Mouse (Mus musculus): ENCODE data around the gene Dgkq.

Dgkq gene

DNA sequence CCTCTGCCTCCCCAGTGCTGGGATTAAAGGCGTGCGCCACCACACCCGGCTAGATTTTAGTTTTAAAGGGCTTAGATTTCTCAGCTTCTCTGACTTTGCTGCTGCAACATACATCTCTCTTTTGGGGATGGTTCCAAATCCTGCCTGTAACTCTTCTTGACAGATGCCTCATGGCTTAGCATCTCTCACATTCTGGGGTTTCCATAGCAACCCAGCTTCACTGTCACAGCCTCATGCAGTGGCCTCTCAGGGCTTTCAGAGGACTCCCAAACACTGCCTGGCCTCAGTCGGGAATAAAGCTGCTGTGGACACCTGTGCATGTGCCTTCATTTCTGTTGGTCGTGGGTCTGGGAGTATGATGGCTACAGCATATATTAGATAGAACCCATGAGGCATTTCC lies 19.6 kb upstream of the Dgkq start:
- DNase-seq (ENCODE audit: extremely low spot score, low read depth, low spot score): no peak

GRCm38 (mm10) chr5:108680871-108681270 lies 11.4 kb upstream of the Dgkq start:
- DNase-seq (ENCODE audit: extremely low spot score, low read depth, low spot score): no peak

GRCm38 (mm10) chr5:108679909-108680308 lies 10.4 kb upstream of the Dgkq start:
- no peak for DNase-seq (ENCODE audit: extremely low spot score, low read depth, low spot score)

DNA sequence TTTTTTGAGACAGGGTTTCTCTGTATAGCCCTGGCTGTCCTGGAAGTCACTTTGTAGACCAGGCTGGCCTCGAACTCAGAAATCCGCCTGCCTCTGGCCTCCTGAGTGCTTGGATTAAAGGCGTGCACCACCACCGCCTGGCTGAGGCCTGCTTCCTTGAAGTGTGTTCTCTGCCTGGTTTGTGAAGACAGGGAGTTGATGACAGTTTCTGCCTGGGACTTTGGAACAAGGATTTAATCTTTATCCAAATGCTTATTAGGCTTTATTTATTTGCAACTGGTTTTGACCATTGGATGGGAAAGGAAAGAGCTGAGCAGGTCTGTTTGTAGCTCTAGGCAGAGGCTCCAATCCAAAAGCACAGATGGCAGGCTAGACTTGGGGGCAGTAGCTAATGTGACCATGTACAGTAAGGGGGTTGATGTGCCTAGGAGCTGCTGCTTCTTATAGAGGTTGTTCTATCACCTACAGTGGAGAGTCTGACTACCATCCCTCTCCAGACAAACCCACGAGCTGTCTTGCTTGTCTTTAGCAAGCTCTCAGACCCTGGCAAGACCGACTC lies 8.9 kb upstream of the Dgkq start:
- DNase-seq (ENCODE audit: extremely low spot score, low read depth, low spot score): no peak

DNA sequence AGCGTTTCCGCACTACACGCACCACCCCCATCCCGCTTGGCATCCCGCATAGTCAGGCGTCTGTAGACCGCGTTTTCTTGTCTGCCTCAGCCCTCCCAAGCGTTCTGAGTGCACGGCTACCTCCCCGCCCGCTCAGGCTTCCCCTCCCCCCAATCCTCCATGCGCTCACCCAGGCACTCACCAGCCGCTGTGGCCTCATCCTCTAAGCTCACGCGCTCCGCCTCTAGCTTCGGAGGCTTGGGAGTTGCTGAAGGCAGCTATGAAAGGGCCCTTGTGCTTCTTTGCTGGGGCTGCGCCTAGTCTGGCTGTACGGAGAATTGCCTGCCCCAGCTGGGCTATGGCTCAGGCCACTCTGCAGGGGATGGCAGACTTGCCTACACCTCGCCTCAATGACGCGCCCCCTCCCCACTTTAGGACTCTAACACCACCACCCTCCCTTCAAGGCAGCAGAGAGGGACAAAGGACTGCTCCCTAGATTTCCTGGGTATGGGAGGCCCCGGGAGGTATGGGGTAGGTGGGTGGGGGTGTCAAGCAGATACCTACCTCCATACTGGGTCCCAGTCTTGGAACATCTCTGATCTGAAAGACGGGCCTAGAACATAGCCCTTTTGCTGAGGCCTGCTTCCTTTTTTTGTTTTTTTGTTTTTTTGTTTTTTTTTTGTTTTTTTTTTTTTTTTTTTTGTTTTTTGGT lies 8.3 kb upstream of the Dgkq start:
- DNase-seq (ENCODE audit: extremely low spot score, low read depth, low spot score): no peak

DNA sequence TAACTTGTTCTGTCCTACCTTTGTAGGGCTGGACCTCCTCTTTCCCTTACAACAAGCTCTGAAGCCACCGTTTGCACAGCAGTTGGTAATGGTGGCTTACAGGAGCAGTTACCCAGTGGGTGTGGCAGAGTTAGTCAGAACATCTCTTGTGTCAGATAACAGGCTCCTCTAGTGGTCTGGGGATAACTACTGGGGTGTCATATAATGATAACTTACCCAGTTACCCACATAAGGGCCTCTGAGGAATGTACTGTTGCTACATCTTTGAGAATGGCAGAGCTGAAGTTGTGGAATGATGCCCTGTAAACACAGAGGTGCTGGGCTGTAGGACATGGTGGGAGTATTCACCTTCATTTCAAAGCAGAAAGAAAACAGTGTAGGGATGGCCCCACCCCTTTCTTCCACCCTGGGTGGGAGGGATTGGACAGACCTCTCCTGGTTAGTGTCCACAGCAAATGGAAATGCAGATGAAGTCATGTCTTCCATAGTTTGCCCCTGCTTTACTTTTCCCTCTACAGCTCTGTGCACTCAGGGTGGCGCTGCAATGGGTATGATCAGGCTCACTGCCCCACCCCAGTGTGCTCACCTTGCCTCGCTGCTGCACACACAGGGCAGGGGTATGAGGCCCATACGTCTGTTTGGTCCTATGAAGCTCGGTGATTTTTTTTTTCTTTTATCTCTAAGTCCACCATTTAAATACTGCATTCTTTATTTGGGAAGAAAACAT lies 7.5 kb upstream of the Dgkq start:
- no peak for DNase-seq (ENCODE audit: extremely low spot score, low read depth, low spot score)

GRCm38 (mm10) chr5:108675251-108675816 lies 5.9 kb upstream of the Dgkq start, which contains the start of gene Slc26a1:
Gene Slc26a1, minus strand, starts transcription at chr5:108675569.
- no peak for DNase-seq (ENCODE audit: extremely low spot score, low read depth, low spot score)

- no peak for DNase-seq (ENCODE audit: extremely low spot score, low read depth, low spot score)
These were observed 5.2 kb upstream of the Dgkq start for GRCm38 (mm10) chr5:108674624-108675023.

DNA sequence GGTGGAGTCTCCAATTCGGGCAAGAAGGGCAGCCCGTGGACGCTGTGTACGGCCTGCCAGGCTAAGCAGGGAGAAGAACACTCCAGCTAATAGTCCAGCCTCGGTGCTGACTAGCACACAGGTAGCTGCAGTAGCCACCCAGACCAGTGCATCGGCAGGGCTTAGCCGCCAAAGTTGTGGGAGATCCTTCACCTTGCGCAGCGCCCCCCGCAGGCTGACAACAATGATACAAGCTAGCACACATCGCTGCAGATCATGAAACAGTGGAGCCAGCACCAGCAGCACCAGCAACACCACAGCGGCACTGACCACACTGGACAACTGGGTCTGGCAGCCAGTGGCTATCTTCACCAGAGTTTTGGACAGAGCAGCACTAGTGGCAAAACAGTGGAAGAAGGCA lies 2.3 kb upstream of the Dgkq start:
- DNase-seq (ENCODE audit: extremely low spot score, low read depth, low spot score): no peak

- no peak for DNase-seq (ENCODE audit: extremely low spot score, low read depth, low spot score)
These were observed 1.3 kb upstream of the Dgkq start for GRCm38 (mm10) chr5:108670785-108671184.

DNA sequence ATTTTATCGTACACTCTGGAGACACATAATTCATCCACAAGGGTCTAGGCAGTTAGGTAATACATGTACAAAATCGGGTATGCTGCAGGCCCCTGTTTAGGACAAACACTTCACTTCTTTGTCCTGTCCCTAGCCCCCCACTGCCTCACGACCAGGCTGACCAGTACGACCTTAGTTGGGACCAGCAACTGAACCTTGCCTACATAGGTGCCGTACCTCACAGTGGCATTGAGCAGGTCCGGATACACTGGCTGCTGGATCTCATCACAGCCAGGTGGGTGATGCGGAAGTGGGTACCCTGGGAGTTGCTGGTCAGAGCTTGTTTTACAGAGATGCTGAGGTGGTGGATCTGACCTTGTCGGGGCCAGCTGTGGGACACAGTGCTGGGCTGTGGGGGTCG lies 514 bp upstream of the Dgkq start:
- DNase-seq (ENCODE audit: extremely low spot score, low read depth, low spot score): no peak

DNA sequence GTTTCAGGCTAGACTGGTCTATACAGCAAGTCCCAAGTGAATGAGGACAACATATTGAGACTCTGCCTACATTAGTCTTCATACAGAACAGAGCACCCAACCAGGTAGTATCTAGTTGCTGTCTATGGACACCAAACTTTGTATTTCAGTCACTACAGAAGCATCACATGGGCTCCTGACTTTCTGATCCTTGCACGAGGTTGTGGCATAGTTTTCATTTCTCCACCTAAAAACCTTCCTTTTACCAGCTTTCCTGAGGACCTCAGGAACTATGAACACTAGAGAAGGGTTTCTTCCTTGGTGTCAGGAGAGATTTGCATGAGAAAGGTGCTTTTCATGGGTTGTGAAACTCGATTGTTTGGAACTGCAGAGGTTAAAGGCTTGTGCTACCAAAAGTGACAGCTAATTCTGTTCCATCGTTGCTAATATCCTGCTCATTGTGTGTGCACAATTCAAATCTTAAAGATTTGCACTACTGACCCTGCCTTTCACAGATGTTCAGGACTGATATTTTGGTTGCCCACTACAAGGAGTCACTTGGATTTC lies 1.0 kb downstream of the Dgkq start:
- DNase-seq (ENCODE audit: extremely low spot score, low read depth, low spot score): no peak

DNA sequence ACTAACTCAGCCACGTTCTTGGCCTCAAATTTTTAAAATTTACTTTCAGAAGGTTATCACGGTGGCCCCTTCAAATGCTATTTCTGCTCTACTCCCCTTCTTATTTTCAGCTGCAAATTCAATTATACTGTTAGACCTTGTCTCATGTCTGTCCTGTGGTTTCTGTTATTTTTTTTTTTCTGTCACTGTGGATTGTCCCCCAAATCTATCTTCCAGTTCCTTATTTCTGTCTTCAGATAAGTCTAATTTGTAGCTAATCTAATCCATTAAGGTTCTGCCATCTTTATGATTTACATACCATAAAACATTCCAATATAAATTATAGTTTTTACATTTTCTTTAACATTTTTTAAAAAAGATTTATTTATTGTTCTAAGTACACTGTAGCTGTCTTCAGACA lies 2.1 kb downstream of the Dgkq start:
- DNase-seq (ENCODE audit: extremely low spot score, low read depth, low spot score): no peak

GRCm38 (mm10) chr5:108665066-108665465 lies 4.4 kb downstream of the Dgkq start:
- DNase-seq (ENCODE audit: extremely low spot score, low read depth, low spot score): no peak

GRCm38 (mm10) chr5:108662772-108663171 lies 6.7 kb downstream of the Dgkq start:
- DNase-seq (ENCODE audit: extremely low spot score, low read depth, low spot score): no peak

DNA sequence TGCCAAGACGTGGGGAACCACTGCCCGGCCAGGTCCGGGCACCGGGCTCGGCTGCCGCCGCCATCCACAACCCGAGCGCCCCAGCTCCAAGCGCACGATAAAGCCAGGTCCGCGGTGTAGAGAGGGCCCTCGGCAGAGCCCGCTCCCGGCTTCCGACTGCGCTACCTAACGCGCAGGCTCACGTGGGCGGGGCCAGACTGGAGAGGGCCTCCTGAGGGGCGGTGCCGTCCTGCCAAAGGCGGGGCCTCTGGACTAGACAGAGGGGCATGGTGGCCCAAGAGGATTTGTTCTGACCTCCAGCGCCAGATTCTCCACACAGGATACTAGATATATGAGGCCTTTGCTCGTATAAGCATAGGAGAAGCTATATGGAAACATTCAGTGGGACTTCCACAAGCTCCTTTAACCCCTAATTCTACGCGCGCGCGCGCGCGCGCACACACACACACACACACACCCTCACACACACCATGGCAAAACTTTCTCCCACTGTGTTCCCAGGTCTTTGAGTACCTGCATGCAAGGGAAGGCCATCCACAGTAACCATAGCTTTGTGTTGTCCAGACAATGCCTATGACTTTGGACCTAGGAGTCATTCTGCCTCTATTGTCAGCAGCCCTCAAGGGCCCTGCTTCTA lies 8.7 kb downstream of the Dgkq start:
- DNase-seq (ENCODE audit: extremely low spot score, low read depth, low spot score): no peak

DNA sequence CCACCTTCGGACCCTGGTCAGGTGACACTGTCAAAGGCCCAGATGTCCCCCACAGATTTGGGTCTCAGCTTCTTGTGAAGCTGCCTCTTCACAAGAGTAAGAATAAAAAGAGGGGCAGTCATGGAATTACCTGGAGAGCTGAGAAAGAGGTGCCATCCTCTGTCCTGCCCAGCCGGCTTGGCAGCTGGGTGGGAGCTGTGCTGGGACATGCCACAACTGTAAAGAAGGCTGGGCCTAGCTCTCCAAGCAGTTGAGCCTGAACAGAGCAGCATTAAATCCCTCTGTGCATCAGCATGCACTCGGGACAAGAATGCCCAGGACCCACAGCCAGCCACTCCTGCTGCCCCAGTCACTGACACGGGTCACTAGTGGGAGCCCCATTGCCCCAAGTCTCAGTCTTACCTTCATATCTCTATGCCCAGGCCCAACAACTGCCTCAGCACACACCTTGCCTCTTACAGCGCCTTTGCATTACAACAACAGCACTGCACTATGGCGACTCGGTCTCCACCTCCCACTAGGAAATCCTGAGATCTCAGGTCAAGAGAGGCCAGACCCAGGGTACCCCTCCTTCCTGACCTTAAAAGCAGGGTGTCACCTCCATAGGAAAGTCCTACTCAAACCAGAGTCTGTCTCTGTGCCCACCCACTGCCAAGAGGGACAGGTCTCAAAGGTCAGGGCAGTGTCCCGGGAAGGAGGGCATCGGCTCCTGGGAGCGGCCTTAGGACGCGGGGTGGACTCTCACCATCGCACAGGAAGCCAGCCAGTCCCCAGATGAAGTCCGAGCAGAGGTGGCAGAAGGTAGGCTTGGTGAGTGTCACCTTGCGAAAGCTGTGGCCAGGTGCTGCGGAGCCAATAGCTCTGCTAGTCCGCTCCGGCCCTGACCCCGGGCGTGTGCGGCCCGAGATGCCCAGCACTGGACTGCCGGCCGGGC lies 9.5 kb downstream of the Dgkq start, which contains the start of gene Idua:
TSS of gene Idua (plus strand) at position 634 of the 934 bp plus-strand sequence.
- DNase-seq (ENCODE audit: extremely low spot score, low read depth, low spot score): no peak

DNA sequence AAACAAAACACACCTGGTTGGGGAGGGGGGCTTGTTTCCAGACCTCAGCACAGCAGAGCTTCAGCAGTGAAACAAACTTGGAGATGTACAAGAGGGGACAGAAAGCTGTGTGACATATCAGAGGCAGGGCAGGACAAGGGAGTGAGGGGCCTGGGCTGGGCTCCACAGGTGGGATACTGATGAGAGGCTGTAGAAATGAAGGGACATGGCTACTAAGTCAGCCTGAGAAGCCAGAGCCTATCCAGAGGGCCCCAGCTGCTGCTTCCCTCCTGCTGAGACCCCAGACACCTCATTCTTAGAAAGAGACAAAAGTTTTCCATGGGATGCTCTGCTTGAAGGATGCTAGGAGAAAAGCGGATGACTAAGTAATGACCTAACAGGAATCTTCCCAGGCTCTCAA lies 10.9 kb downstream of the Dgkq start:
- DNase-seq (ENCODE audit: extremely low spot score, low read depth, low spot score): no peak

DNA sequence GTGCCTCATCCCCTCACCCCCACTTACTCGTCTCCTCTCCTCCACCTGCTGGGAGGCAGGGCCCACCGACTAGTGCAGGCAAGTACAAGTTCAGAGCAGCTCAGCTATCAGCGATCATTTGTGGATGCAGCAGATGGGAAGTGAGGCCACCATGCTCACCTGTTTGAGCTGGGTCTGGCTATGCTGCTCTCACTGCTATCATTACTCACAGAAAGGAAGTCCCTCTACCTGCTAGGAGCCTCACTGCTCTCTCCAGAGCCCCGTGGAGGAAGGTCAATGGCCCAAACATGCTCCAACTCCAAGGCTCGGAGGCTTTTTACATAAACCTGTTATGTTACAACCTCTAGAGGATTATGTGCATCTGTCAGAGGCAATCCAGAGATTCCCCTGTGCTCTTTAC lies 12.1 kb downstream of the Dgkq start:
- DNase-seq (ENCODE audit: extremely low spot score, low read depth, low spot score): no peak
